Mouse (Mus musculus) duodenum, adult 2 months (tissue): ENCODE measurements around the gene Ppef1. TPM values are rescaled to one million over a fixed set of nuclear protein-coding genes. Genes with fewer than 3 reads are reported as not detected.

Experiments used
- polyA plus RNA-seq: library from polyadenylated mRNA; depleted of rRNA; stranded (reverse); fragments of >200 nt; gene quantifications from 2 replicates; pipeline ENCODE4 v1.2.3, GENCODE M21; 2012; ENCODE audit warnings: low replicate concordance; rRNA removed

The Ppef1 gene
- polyA plus RNA-seq, result not detected in 2 replicates

GRCm38 (mm10) chrX:160735650-160736049 lies at the start of gene Ppef1:
Gene Ppef1, minus strand, starts transcription at chrX:160735765.

GRCm38 (mm10) chrX:160767713-160768112 lies 32.1 kb upstream of the Ppef1 start, which contains the start of gene Rs1:
Gene Rs1, plus strand, starts transcription at chrX:160768013.

Other genes starting within 250 kb of the Ppef1 start
- gene Phka2, start 233.6 kb downstream of the Ppef1 start, polyA plus RNA-seq, result 2.5 and 2.7 TPM in 2 replicates
- gene Rs1, start 32.2 kb upstream of the Ppef1 start, polyA plus RNA-seq, result not detected in 2 replicates
- not detected in 2 replicates for gene Gja6, start 171.3 kb upstream of the Ppef1 start, polyA plus RNA-seq